Mouse (Mus musculus) cerebellum, postnatal 36 days (tissue): ENCODE results near the gene Tmem54.

Source experiments
- DNase-seq, 2 experiments: peaks; one replicate each; pipeline ENCODE4 v3.0.0; 2021 to 2022; ENCODE audit warnings: mixed read lengths in 2 of 2

The Tmem54 gene

GRCm38 (mm10) chr4:129102133-129102829 lies 3.1 kb upstream of the Tmem54 start:
- no peak for DNase-seq

- no peak for DNase-seq
Measured at GRCm38 (mm10) chr4:129106073-129106472, 725 bp downstream of the Tmem54 start.

DNA sequence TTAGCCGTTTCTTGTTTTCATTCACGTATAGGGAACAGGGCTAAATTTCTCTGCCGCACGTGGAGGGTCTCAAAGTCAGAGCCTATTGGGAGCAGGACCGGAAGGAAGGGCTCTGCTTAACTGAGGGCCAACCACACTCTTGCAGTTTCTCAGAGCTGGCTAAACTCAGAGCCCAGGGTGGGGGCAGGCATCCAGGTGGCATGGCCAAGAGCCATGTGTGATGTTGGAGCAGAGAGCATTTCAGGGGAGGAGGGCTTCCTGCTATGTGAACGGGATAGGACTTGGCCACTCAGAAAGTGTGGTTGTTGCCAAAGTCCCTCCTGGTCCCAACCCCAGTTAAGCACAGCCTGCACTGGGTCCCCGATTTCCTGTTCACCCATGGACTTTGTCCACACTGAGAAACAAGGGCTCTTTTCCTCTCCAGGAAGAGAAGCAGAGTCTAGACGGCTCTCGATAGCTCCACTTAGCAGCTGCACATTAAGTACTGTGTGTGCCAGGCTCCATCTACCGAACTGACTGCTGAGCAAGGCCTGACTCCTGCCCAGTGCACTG lies 2.1 kb downstream of the Tmem54 start:
- no peak for DNase-seq

- no peak for DNase-seq
Measured at GRCm38 (mm10) chr4:129108624-129109023, 3.3 kb downstream of the Tmem54 start.

- no peak for DNase-seq
Measured at GRCm38 (mm10) chr4:129110804-129111203, 5.5 kb downstream of the Tmem54 start.

- DNase-seq, result no peak
Measured at GRCm38 (mm10) chr4:129111350-129111749, 6.0 kb downstream of the Tmem54 start.

- no peak for DNase-seq
Measured at GRCm38 (mm10) chr4:129112231-129112630, 6.9 kb downstream of the Tmem54 start.

GRCm38 (mm10) chr4:129113083-129113988 lies 8.0 kb downstream of the Tmem54 start:
- DNase-seq, result peak; percentile 83 to 89

DNA sequence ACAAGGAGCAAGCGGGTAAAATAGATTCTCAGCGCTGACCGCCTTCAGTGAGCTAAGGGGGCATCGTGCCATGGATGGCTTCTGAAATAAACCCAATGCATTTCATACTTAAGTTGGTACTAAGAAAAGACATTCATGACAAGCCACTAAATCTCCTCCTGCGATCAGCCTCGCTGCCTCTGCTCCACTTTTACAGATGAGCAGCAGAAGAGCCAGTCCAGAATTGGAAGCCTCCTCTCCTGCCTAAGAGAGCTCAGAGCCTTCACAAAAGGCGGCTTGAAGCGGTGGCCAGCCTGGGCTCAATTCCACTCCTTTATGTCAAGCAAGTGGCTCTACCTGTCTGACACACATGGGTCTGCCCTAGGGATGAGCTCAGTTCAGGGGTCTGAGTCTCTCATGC lies 11.4 kb downstream of the Tmem54 start:
- DNase-seq, result no peak

DNA sequence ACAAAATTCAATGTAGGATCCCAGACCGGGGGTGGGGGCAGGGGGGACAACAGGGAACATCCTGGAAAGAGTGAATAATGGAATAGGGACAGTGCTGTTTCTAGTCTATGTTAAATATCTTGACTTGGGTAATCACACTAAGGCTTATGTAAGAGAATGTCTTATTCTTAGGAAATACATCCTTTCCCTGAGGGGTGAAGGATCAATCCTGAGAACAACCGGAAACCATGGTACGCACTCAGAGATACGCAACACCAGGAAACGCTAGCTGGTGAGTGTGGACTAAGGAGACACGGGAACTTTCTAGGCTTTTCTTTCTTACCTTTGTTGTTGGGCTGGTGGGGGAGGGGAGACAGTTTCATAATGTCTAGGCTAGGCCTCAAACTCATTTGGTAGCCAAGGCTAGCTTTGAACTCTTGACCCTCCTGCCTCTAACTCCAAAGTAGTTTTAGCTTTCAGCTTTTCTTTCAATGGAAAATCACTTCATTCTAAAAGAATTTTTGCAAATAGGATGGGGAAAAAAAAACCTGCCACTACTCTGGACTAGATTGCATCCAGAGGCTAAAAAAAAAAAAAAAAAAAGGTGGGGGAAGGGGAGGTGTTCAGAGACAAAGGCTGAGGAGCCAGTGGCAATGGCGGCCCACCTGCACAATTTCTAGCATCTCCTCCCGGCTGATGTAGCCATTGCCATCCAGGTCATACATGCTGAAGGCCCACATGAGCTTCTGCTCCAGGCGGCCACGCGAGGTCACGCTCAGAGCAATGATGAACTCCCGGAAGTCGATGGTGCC lies 12.6 kb downstream of the Tmem54 start:
- DNase-seq, result peak in 1 of 2 experiments; percentile 2

- peak in 1 of 2 experiments; percentile 1 for DNase-seq
Measured at GRCm38 (mm10) chr4:129119708-129120107, 14.4 kb downstream of the Tmem54 start.

DNA sequence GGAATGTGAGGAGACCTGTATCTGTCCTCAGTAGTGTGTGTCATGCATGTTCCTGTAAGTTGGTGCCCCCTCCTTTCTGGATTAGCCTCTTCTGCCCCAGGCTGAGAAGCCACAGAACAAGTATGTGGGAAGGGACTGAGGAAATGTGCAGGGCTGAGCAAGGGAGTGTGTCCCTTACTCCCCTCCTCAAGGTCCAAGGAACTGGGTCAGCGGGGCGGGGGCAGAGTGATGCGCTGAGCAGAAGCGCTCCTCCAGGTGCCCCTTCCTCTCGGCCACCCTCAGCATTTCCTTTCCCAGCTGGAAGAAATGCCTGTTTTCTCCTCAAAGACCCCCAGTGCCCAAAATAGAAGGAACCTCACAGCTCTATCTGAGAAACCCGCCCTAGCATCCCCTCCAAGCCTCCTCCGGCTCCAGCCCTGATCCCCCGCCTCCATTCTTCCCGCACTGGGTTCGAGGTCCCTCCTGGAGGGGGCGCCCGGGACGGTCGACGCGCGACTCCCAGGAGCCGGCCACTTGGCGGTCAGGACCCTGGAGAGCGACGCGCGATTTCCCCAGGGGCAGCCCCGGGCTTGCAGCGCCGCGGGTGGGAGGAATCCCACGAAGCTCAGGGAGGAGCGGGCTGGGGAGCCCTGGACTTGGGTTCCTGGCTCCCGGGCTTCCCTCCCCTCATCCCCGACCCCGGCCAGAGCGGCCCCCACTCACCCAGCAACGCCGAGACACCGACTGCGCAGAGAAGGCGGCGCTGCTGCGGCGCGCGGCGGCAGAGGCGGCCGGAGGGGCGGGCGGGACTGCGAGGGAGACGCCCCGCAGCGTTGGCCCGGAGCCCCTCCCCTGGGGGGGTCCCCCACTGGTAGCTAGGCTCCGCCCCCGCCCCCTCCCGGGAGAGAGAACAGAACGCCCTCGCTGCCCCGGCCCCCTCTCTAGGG lies 15.4 kb downstream of the Tmem54 start:
- DNase-seq, result peak in 1 of 2 experiments; percentile 44

DNA sequence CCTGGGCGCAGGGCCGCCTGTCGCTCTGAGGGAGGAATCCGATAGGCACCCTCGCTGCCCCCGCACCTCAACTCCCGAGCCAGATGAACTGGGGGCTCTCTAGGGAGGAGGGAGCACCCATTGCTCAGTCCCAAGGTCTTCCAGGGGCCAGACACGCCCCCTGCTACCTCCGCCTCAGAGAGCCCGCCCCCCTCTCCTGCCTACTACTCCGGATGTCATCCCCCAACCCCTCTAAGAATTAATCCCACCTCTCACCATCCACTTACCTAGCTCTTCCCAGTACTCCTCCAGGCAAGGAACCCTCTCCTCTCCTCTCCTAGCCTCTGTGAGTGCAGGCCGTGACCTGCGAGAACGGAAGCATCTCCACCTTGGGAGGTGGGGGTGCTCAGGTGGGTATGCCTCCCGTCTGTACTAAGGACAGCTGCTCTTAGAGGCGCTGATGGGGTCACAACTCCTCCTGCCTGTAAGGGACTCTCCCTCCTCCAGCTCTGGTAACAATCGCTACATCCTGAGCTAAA lies 16.3 kb downstream of the Tmem54 start, which contains the start of gene Hpca:
Gene Hpca (minus strand): TSS at position 468 of the 518 bp plus-strand sequence.
- DNase-seq, result peak in 1 of 2 experiments; percentile 4

GRCm38 (mm10) chr4:129122107-129122506 lies 16.8 kb downstream of the Tmem54 start:
- DNase-seq, result no peak

GRCm38 (mm10) chr4:129122719-129123118 lies 17.4 kb downstream of the Tmem54 start:
- DNase-seq, result peak in 1 of 2 experiments; percentile 7

GRCm38 (mm10) chr4:129124652-129125146 lies 19.4 kb downstream of the Tmem54 start:
- DNase-seq, result peak in 1 of 2 experiments; percentile 36

- DNase-seq, result peak in 1 of 2 experiments; percentile 7
Measured at GRCm38 (mm10) chr4:129125736-129126451, 20.5 kb downstream of the Tmem54 start.

DNA sequence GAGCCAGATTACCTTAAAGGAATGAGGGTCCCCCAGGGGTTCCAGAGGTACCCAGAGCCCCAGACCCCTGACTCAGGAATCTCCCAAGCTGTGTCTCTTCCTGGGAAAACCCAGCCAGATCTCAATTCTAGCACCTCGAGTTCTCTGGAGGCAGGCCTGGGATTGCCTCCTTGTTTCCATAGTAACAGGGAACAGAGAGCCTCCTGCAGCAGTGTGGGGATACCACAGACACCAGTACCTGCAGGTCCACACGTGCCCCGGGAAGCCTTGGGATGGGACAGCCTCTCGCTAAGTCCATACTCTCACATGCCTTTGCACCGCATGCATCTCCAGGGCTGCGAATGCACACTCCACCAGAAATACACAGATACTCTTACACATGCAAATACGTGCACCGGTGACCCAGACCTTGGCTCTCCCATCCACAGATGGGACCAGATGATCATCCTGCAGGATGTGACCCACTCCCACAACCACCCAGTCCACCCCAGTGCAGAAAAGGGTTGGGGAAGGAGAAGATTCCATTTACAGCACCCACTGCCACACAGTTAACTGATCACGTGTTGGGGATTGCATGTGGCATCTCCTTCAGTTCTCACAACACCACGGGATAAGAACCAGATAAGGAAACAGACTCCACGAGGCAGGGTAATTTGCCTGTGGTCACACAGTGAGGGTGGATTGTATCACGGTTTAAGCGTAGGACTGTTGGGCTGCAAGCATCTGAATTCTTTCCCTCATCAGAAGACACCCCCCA lies 23.4 kb downstream of the Tmem54 start:
- DNase-seq, result no peak

GRCm38 (mm10) chr4:129129387-129129786 lies 24.0 kb downstream of the Tmem54 start:
- DNase-seq, result no peak
